Mouse (Mus musculus) small intestine, adult 2 months (tissue): ENCODE data around the gene Pcgf3. TPM values are rescaled to one million over a fixed set of nuclear protein-coding genes. Genes with fewer than 3 reads are reported as not detected.
"Not testable (repeated sequence)": the region's sequence is repeated elsewhere in the genome, so short reads cannot be mapped to it uniquely, and the experiment has no call there.

Source experiments
- H3K27ac ChIP-seq: fragments of 200-500 bp; 2 replicates; pipeline ENCODE4 v1.5.1; 2012; ENCODE audit warnings: low read depth, low read length, control low read depth, inconsistent platforms; ENCODE audit not compliant: insufficient read depth
- H3K27me3 ChIP-seq: fragments of 200-500 bp; 2 replicates; pipeline ENCODE4 v1.6.1; 2012; ENCODE audit warnings: mild to moderate bottlenecking, moderate library complexity, low read length, inconsistent platforms; ENCODE audit not compliant: control insufficient read depth, insufficient read depth
- H3K36me3 ChIP-seq: fragments of 200-500 bp; 2 replicates; pipeline ENCODE4 v1.6.1; 2012; ENCODE audit warnings: mild to moderate bottlenecking, low read length, control low read depth, inconsistent platforms; ENCODE audit not compliant: control insufficient read depth, insufficient read depth
- H3K4me1 ChIP-seq: fragments of 200-500 bp; 2 replicates; pipeline ENCODE4 v1.6.1; 2012; ENCODE audit warnings: low read length, inconsistent platforms, mixed read lengths; ENCODE audit not compliant: control insufficient read depth, insufficient read depth, insufficient read length
- H3K4me3 ChIP-seq: fragments of 200-500 bp; 2 replicates; pipeline ENCODE4 v1.5.1; 2012; ENCODE audit warnings: low read depth, mild to moderate bottlenecking, control low read depth, inconsistent platforms, low read length, moderate library complexity
- CTCF ChIP-seq: fragments of 200-500 bp; IDR thresholded peaks from 2 replicates; pipeline ENCODE4 v1.5.1; 2012; ENCODE audit warnings: low read depth, mild to moderate bottlenecking, control low read depth, inconsistent platforms, low read length, moderate library complexity, mixed read lengths; ENCODE audit not compliant: insufficient replicate concordance, insufficient read length; ENCODE audit errors: extremely low read depth
- POLR2A ChIP-seq: fragments of 200-500 bp; IDR thresholded peaks from 2 replicates; pipeline ENCODE4 v1.6.1; 2012; ENCODE audit warnings: low read depth, mild to moderate bottlenecking, control low read depth, inconsistent platforms, low read length, moderate library complexity
- WGBS: fragments of 180-500 bp; shearing (Covaris S2); methylation state at CpG from one replicate; pipeline ENCODE4 v1.1.7; 2018; 5-methylcytosine and 5-hydroxymethylcytosine counted together
- polyA plus RNA-seq: library from polyadenylated mRNA; depleted of rRNA; stranded (reverse); fragments of >200 nt; gene quantifications from 2 replicates; pipeline ENCODE4 v1.2.3, GENCODE M21; 2012

The Pcgf3 gene
- polyA plus RNA-seq, 1 experiment, result 5.1 TPM

- no peaks in the 10 kb centered on the region for H3K4me1 ChIP-seq
- no peak overlapping the region for H3K27ac ChIP-seq
- no peaks in the 10 kb centered on the region for H3K27me3 ChIP-seq
- no peak for TF ChIP-seq POLR2A
- TF ChIP-seq CTCF, result no peak
- WGBS, result 83% methylated on average over 4 of the region's 4 CpGs
- H3K36me3 ChIP-seq, result peaks cover 50% of the 10 kb centered on the region
- H3K4me3 ChIP-seq, result no peak overlapping the region
Measured at GRCm38 (mm10) chr5:108473737-108474136, 12.7 kb downstream of the Pcgf3 start.

GRCm38 (mm10) chr5:108475977-108476376 lies 14.9 kb downstream of the Pcgf3 start:
- Histone ChIP-seq H3K27me3 (no peaks in the 10 kb centered on the region), H3K36me3 (peaks cover 53% of the 10 kb centered on the region), H3K27ac (no peak overlapping the region), H3K4me3 (no peak overlapping the region), H3K4me1 (no peaks in the 10 kb centered on the region)
- no peak for TF ChIP-seq POLR2A
- 89% methylated on average over 3 of the region's 3 CpGs for WGBS

- Histone ChIP-seq H3K27me3 (no peaks in the 10 kb centered on the region), H3K4me1 (no peaks in the 10 kb centered on the region), H3K4me3 (no peak overlapping the region), H3K36me3 (peaks cover 37% of the 10 kb centered on the region), H3K27ac (no peak overlapping the region)
- TF ChIP-seq POLR2A, result no peak
- no peak for TF ChIP-seq CTCF
- 82% methylated on average over 6 of the region's 6 CpGs for WGBS
Measured at GRCm38 (mm10) chr5:108483006-108483405, 22.0 kb downstream of the Pcgf3 start.

- WGBS, result 93% methylated on average over 2 of the region's 2 CpGs
- Histone ChIP-seq H3K27ac (no peak overlapping the region), H3K4me1 (no peaks in the 10 kb centered on the region), H3K27me3 (no peaks in the 10 kb centered on the region), H3K36me3 (peaks cover 44% of the 10 kb centered on the region), H3K4me3 (no peak overlapping the region)
- TF ChIP-seq CTCF (peak; percentile 62; the same call in 1 of the 2 replicates), POLR2A (no peak)
Measured at GRCm38 (mm10) chr5:108485239-108485638, 24.2 kb downstream of the Pcgf3 start.

- not testable (repeated sequence) for H3K4me3 ChIP-seq, H3K4me1 ChIP-seq, H3K27me3 ChIP-seq, H3K27ac ChIP-seq
- 96% methylated on average over 5 of the region's 5 CpGs for WGBS
- peaks cover 50% of the 10 kb centered on the region for H3K36me3 ChIP-seq
Measured at GRCm38 (mm10) chr5:108486148-108486547, 25.1 kb downstream of the Pcgf3 start.

- Histone ChIP-seq H3K27ac (no peak overlapping the region), H3K4me3 (no peak overlapping the region), H3K4me1 (no peaks in the 10 kb centered on the region), H3K27me3 (no peaks in the 10 kb centered on the region), H3K36me3 (peaks cover 68% of the 10 kb centered on the region)
- TF ChIP-seq CTCF, result no peak
- TF ChIP-seq POLR2A, result no peak
- WGBS, result 60% methylated on average over 1 of the region's 1 CpGs
Measured at GRCm38 (mm10) chr5:108501573-108501972, 40.5 kb downstream of the Pcgf3 start.

- 88% methylated on average over 18 of the region's 18 CpGs for WGBS
- no peak overlapping the region for H3K27ac ChIP-seq
- H3K4me3 ChIP-seq, result no peak overlapping the region
- peaks cover 63% of the 10 kb centered on the region for H3K36me3 ChIP-seq
- TF ChIP-seq CTCF, result no peak
- no peak for TF ChIP-seq POLR2A
- no peaks in the 10 kb centered on the region for H3K27me3 ChIP-seq
- H3K4me1 ChIP-seq, result no peaks in the 10 kb centered on the region
Measured at GRCm38 (mm10) chr5:108502286-108502685, 41.3 kb downstream of the Pcgf3 start.
